Mouse (Mus musculus) neural tube, embryonic 12.5 days (tissue): ENCODE data around the gene E2f6. TPM values are rescaled to one million over a fixed set of nuclear protein-coding genes. Genes with fewer than 3 reads are reported as not detected.

Experiments used
- ATAC-seq: fragments of 200-750 bp; cut with Nextera tagmentation; 2 replicates; pipeline ENCODE4 v1.8.0; 2017; ENCODE audit warnings: low read depth, mild to moderate bottlenecking, moderate TSS enrichment, moderate library complexity; ENCODE audit not compliant: low FRiP score
- H3K27ac ChIP-seq: fragments of 300-500 bp; sonication (generic); 2 replicates; pipeline ENCODE4 v1.5.1; 2016
- H3K27me3 ChIP-seq: fragments of 300-500 bp; sonication (generic); replicated peaks from 2 replicates; pipeline ENCODE4 v1.6.1; 2016; ENCODE audit warnings: mild to moderate bottlenecking
- H3K36me3 ChIP-seq: fragments of 300-500 bp; sonication (generic); 2 replicates; pipeline ENCODE4 v1.6.1; 2016; ENCODE audit warnings: mild to moderate bottlenecking
- H3K4me1 ChIP-seq: fragments of 300-500 bp; sonication (generic); 2 replicates; pipeline ENCODE4 v1.6.1; 2016
- H3K4me2 ChIP-seq: fragments of 300-500 bp; sonication (generic); replicated peaks from 2 replicates; pipeline ENCODE4 v1.6.1; 2016; ENCODE audit warnings: mild to moderate bottlenecking
- H3K4me3 ChIP-seq: fragments of 300-500 bp; sonication (generic); 2 replicates; pipeline ENCODE4 v1.5.1; 2016
- H3K9ac ChIP-seq: fragments of 300-500 bp; sonication (generic); 2 replicates; pipeline ENCODE4 v1.6.1; 2016; ENCODE audit warnings: mild to moderate bottlenecking
- H3K9me3 ChIP-seq: fragments of 300-500 bp; sonication (generic); 2 replicates; pipeline ENCODE4 v1.6.1; 2016; ENCODE audit warnings: mild to moderate bottlenecking
- WGBS: fragments of 180-500 bp; shearing (Covaris S2); methylation state at CpG from one replicate; pipeline ENCODE4 v1.1.7; 2016; 5-methylcytosine and 5-hydroxymethylcytosine counted together
- microRNA-seq: library from miRNA; unstranded; fragments of <30 nt; microRNA quantifications from one replicate; pipeline ENCODE4, GENCODE M21; 2017
- polyA plus RNA-seq: library from polyadenylated mRNA; unstranded; fragments of >200 nt; fragmentation: Nextera tagmentation; extraction: Ambion mirVana; gene quantifications from 2 replicates; pipeline ENCODE4 v1.2.1, GENCODE M21; 2016

The E2f6 gene
- polyA plus RNA-seq, 1 experiment from 2014 or later, result 60.6 TPM

DNA sequence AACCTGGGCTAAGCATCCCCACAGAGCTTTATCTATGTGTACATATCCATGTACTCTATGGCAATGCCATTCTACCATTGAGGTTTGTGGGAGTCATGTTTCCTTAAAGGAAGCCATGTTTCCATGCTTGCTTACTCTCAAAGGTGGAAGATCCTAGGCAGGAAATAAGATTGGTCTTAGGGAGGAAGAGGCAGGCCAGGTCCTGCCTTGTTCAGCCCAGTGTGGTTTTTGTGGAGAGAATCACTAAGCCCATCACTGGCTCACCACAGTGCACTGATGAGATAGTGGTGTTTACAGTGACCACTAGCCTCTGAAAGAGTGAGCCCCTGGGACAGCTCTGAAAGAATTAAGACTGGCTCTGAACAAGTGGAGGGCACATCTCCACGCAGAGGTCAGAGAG, 68.6 kb downstream of the E2f6 start:
- WGBS, result 86% methylated on average over 1 of the region's 1 CpGs
- Histone ChIP-seq H3K27me3 (no peaks in the 10 kb centered on the region), H3K9ac (no peak overlapping the region), H3K4me1 (no peaks in the 10 kb centered on the region), H3K36me3 (no peaks in the 10 kb centered on the region), H3K4me2 (no peak overlapping the region), H3K9me3 (no peaks in the 10 kb centered on the region), H3K27ac (no peak overlapping the region), H3K4me3 (no peak overlapping the region)
- no peak for ATAC-seq

DNA sequence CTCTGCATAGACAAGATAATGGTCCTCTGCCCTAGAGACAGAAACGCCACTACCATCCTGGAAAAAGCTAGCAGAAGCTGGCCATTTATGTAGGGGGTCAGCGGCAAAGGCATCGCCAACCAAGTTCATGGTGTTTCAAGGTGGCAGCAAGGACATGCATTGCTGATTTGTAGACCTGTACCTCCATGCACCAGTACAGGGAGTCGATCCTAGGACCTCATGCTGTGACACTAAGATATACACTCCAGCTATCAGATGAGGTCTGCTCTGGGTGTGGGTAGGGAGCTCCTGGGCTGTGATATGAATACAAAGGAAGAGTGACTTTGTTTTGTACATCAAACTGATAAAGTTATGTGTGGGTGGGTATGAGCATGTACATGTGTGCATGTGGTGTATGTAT, 69.3 kb downstream of the E2f6 start:
- no peak overlapping the region for H3K4me2 ChIP-seq
- no peaks in the 10 kb centered on the region for H3K27me3 ChIP-seq
- H3K36me3 ChIP-seq, result no peaks in the 10 kb centered on the region
- H3K9me3 ChIP-seq, result no peaks in the 10 kb centered on the region
- no peak overlapping the region for H3K9ac ChIP-seq
- WGBS, result 94% methylated on average over 4 of the region's 4 CpGs
- no peaks in the 10 kb centered on the region for H3K4me1 ChIP-seq
- no peak overlapping the region for H3K4me3 ChIP-seq
- no peak overlapping the region for H3K27ac ChIP-seq
- no peak for ATAC-seq

DNA sequence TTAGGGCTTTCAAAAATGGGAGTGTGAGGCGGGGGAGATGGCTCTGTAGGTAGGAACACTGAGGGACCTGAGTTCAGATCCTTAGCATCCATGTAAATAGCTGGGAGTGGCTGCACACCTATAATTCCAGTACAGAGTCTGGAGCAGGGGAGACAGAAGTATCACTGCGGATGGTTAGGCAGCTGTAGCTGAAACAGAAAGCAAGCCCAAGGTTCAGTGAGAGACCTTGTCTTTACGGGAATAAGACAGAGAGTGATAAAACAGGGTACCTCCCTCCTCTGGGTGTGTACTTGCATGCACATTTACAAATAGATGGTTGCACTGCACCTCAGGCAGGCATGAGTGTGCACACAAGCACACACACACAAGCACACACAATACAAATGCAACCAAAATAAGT, 71.7 kb downstream of the E2f6 start:
- H3K27me3 ChIP-seq, result no peaks in the 10 kb centered on the region
- no peak overlapping the region for H3K9ac ChIP-seq
- no peak overlapping the region for H3K4me3 ChIP-seq
- H3K4me1 ChIP-seq, result no peaks in the 10 kb centered on the region
- H3K36me3 ChIP-seq, result no peaks in the 10 kb centered on the region
- no peak for ATAC-seq
- WGBS, result 79% methylated on average over 3 of the region's 3 CpGs
- H3K4me2 ChIP-seq, result no peak overlapping the region
- no peaks in the 10 kb centered on the region for H3K9me3 ChIP-seq
- H3K27ac ChIP-seq, result no peak overlapping the region

DNA sequence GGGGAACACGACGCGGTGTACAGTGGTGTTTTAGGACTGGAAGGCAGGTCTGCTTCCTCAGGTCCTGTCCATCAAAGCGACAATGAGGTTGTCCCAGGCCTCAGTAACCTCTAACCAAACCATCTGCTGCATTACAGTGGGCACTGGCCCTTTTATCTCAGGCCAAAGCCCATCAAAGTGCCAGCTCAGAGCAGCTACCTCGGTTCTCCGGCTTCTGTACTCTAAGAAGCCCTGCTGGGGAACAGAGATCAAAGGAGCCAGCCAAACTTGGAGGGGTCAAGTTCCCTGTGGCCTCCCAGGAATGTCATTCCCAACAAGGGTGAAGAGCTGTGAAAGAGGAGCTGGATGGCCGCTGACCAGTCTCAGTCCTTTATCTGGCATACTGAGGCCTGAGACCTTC, 72.3 kb downstream of the E2f6 start:
- Histone ChIP-seq H3K27me3 (no peaks in the 10 kb centered on the region), H3K9me3 (no peaks in the 10 kb centered on the region), H3K9ac (no peak overlapping the region), H3K27ac (no peak overlapping the region), H3K4me3 (no peak overlapping the region), H3K4me1 (no peaks in the 10 kb centered on the region), H3K4me2 (no peak overlapping the region), H3K36me3 (no peaks in the 10 kb centered on the region)
- ATAC-seq, result no peak
- WGBS, result 60% methylated on average over 7 of the region's 7 CpGs

DNA sequence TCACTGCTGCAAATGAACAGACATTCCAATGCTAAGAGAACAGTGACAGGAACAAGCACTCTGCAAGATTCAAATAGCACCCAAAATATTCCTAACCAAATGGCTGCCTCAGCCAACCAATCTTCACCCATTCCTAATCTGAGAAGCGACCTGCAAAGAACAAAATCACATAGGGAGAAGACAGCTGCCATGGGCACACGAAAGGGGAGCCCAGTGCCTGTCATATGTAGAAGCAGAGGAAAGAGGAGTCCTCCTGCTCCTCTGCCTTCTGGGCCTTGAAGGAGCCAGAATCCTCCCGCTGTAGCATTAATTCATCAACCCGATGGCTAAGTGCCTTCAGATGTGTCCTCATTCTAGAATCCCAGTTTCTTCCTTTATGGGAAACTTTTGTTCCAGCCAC, 73.8 kb downstream of the E2f6 start:
- 88% methylated on average over 4 of the region's 4 CpGs for WGBS
- H3K9ac ChIP-seq, result no peak overlapping the region
- ATAC-seq, result no peak
- H3K27ac ChIP-seq, result no peak overlapping the region
- H3K4me1 ChIP-seq, result no peaks in the 10 kb centered on the region
- no peak overlapping the region for H3K4me2 ChIP-seq
- no peak overlapping the region for H3K4me3 ChIP-seq
- H3K27me3 ChIP-seq, result no peaks in the 10 kb centered on the region
- no peaks in the 10 kb centered on the region for H3K36me3 ChIP-seq
- no peaks in the 10 kb centered on the region for H3K9me3 ChIP-seq

DNA sequence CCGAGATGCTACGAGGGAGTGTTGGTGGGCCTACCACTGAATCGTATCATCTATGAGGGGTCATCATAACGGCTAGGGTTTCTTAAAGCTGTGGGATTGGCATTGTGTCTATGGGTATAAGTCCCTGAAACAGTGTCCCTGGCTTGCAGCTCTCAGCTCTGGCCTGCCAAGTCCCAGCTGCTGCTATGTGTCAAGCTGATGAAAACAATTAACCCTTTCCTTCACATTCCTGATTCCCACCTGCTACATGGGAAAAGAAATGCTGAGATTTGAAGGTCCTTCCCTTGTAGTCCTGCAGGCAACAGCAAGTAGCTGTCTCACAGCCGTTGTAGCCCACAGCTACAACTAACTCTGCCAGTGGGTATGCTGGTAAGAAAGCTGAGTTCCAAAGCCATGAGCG, 75.6 kb downstream of the E2f6 start:
- WGBS, result 91% methylated on average over 6 of the region's 6 CpGs
- no peak overlapping the region for H3K4me3 ChIP-seq
- no peaks in the 10 kb centered on the region for H3K9me3 ChIP-seq
- H3K4me1 ChIP-seq, result no peaks in the 10 kb centered on the region
- H3K9ac ChIP-seq, result no peak overlapping the region
- no peak overlapping the region for H3K27ac ChIP-seq
- no peak overlapping the region for H3K4me2 ChIP-seq
- H3K36me3 ChIP-seq, result no peaks in the 10 kb centered on the region
- H3K27me3 ChIP-seq, result no peaks in the 10 kb centered on the region
- no peak for ATAC-seq

Small RNA genes lying within 50 kb of the gene (microRNA-seq; reads per million reads assigned to microRNA genes)
- not detected for gene Gm44305

Other genes starting within 250 kb of the E2f6 start
- 15.2 and 15.6 TPM in 2 replicates for gene Lpin1, start 200.0 kb upstream of the E2f6 start, polyA plus RNA-seq
- gene Ntsr2, start 157.6 kb upstream of the E2f6 start, polyA plus RNA-seq, result 0.18 and 0.35 TPM in 2 replicates
- gene Greb1, start 10.1 kb upstream of the E2f6 start, polyA plus RNA-seq, result 3.8 and 4.4 TPM in 2 replicates
- 20.2 and 21.4 TPM in 2 replicates for gene Rock2, start 83.9 kb downstream of the E2f6 start, polyA plus RNA-seq
- 2.3 and 3.0 TPM in 2 replicates for gene Pqlc3, start 189.4 kb downstream of the E2f6 start, polyA plus RNA-seq
- 0.41 and 1.2 TPM in 2 replicates for gene 2410004P03Rik, start 200.8 kb downstream of the E2f6 start, polyA plus RNA-seq